Comparison of ENCODE assay signal across 18 mouse cellular contexts in genomic region chr1:33922975-33923374, GRCm38 (mm10).
"Had no signal": no experiment of that assay in that cellular context is flagged by ENCODE, and none has a peak within 500 bp of the region (broad histone marks: within the 10 kb centered on the region; RNA-seq: fewer than 3 reads in every experiment).

No protein-coding gene starts in this region.

- H3K27me3 ChIP-seq: lung, embryonic 15.5 days; midbrain, embryonic 13.5 days; midbrain, embryonic 15.5 days; neural tube, embryonic 12.5 days had no signal

- DNase-seq: lung, adult 2 months; lung, postnatal 14 days; lung, postnatal 36 days; right cerebral cortex, adult 18-20 months; right cerebral cortex, postnatal 25 days; right cerebral cortex, postnatal 4 days; spleen, adult 18-20 months; thymus, adult 18-20 months; thymus, postnatal 14 days; thymus, postnatal 36 days had no signal

- H3K4me3 ChIP-seq: lung, embryonic 15.5 days; megakaryocyte, embryonic 14.5 days; midbrain, embryonic 13.5 days; midbrain, embryonic 15.5 days; neural tube, embryonic 12.5 days had no signal

- H3K36me3 ChIP-seq: lung, embryonic 15.5 days; neural tube, embryonic 12.5 days had no signal

- H3K9me3 ChIP-seq: lung, embryonic 15.5 days; midbrain, embryonic 13.5 days; midbrain, embryonic 15.5 days; neural tube, embryonic 12.5 days had no signal

- H3K4me1 ChIP-seq: lung, embryonic 15.5 days; megakaryocyte, embryonic 14.5 days; midbrain, embryonic 13.5 days; midbrain, embryonic 15.5 days; neural tube, embryonic 12.5 days had no signal

- H3K27ac ChIP-seq: lung, embryonic 15.5 days; macrophage; midbrain, embryonic 13.5 days; midbrain, embryonic 15.5 days; neural tube, embryonic 12.5 days had no signal

- H3K9ac ChIP-seq: lung, embryonic 15.5 days; midbrain, embryonic 13.5 days; midbrain, embryonic 15.5 days; neural tube, embryonic 12.5 days had no signal

- ATAC-seq: lung, postnatal 0 days; midbrain, embryonic 13.5 days; midbrain, embryonic 15.5 days had no signal

- H3K4me2 ChIP-seq: lung, embryonic 15.5 days; midbrain, embryonic 11.5 days; midbrain, embryonic 13.5 days; midbrain, embryonic 15.5 days; neural tube, embryonic 12.5 days had no signal
